Mouse (Mus musculus) gastrocnemius, postnatal 4 days (tissue): ENCODE data around the gene Scaf1. TPM values are rescaled to one million over a fixed set of nuclear protein-coding genes. Genes with fewer than 3 reads are reported as not detected.

ENCODE experiments used
- DNase-seq, 2 experiments: peaks; one replicate each; pipeline ENCODE4 v3.0.0; 2021 to 2022; ENCODE audit warnings: low spot score in 2 of 2, mixed read lengths in 2 of 2
- microRNA-seq: library from miRNA; unstranded; fragments of <30 nt; microRNA quantifications from one replicate; pipeline ENCODE4 v1.2.0, GENCODE M21; 2021
- total RNA-seq, 2 experiments: library from RNA; stranded (reverse); gene quantifications; 2 replicates each; pipeline ENCODE4 v1.2.3; 2021

Scaf1 gene
- total RNA-seq, 2 experiments from 2014 or later, result 74.1 to 76.0 TPM

DNA sequence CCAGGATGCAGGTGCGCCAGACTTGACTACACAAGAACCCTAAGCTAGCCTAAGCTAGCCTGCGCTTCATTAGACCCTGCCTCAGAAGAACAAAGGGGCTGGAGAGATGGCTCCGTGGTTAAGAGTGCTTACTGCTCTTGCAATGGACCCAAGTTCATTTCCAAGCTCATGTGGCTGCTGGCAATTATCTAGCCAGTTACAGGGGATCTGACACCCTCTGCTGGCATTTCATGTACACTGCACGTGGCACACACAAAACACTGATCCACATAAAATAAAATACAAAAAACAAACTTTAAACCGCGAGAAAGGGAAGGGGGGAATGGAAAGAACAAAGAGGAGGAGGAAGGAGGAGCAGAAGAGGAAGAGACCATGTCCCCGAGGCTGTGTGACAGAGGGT, 58.0 kb downstream of the Scaf1 start:
- peak in 1 of 2 experiments; percentile 26 for DNase-seq

DNA sequence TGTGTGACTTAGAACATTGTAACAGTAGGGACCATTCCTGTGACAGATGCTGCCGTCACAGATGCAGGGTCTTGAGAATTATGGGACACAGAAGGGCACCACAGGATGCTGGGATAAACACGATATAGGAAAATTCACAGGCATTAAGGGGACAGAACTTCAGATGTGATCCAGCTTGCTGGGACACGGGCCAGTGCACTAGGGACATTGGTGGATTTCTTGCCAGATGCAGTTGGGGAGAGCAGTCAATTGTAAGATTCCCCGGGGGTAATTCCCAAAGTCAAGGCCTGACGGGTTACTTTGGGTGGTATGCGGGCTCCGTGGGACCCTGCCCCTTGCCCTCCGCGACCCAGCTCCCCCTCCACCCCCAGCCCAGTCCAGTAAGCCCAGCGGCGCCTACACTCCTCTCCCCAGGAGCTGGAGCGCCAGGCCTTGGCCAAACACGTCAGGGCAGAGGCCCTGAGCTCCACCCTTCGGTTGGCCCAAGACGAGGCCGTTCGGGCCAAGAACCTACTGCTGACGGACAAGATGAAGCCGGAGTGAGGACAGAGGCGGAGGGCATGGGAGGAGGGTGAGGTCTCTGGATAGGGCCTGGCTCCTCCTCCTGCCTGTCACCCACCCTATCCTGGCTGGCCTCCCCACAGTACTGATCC, 58.9 kb downstream of the Scaf1 start:
- DNase-seq, result peak in 1 of 2 experiments; percentile 40

DNA sequence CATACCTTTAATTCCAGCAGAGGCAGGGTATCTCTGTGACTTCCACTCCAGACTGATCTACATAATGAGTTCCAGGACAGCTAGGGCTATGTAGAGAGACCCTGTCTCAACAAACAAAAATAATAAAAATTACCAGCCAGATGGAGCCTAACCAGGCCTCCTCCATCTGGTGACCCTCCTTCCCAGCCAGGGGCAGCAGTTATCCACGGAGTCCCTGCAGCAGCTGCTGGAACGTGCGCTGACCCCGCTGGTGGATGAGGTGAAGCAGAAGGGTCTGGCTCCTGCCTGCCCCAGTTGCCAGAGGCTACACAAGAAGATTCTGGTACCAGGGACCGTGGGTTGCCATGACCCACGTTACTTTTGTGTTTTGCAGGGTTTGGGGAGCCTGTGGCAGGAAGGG, 59.9 kb downstream of the Scaf1 start:
- peak in 1 of 2 experiments; percentile 9 for DNase-seq

- peak in 1 of 2 experiments; percentile 9 for DNase-seq
These were observed 60.5 kb downstream of the Scaf1 start for GRCm38 (mm10) chr7:44955628-44956027.

- peak in 1 of 2 experiments; percentile 8 for DNase-seq
These were observed 61.9 kb downstream of the Scaf1 start for GRCm38 (mm10) chr7:44954091-44954885.

- DNase-seq, result peak in 1 of 2 experiments; percentile 9
These were observed 62.6 kb downstream of the Scaf1 start for GRCm38 (mm10) chr7:44953561-44953960.

Small RNA genes within 50 kb of the gene (microRNA-seq; reads per million reads assigned to microRNA genes)
- gene Mir7054, result not detected

Other genes starting within 250 kb of the Scaf1 start
- gene Nup62, start 200.3 kb downstream of the Scaf1 start, total RNA-seq, result 10 to 100 TPM; 49.4 to 53.1 TPM
- gene Il4i1, start 200.0 kb downstream of the Scaf1 start, total RNA-seq, result 1 to 10 TPM; 1.6 to 1.8 TPM
- gene Atf5, start 199.7 kb downstream of the Scaf1 start, total RNA-seq, result 10 to 100 TPM; 55.6 to 62.2 TPM
- 100 to 1,000 TPM in 1 of 2 experiments, 10 to 100 TPM in 1; 92.4 to 103 TPM for gene Akt1s1, start 167.4 kb downstream of the Scaf1 start, total RNA-seq
- 10 to 100 TPM; 56.5 to 63.4 TPM for gene Tbc1d17, start 167.3 kb downstream of the Scaf1 start, total RNA-seq
- gene Pnkp, start 159.2 kb downstream of the Scaf1 start, total RNA-seq, result 10 to 100 TPM; 18.6 to 20.5 TPM
- 100 to 1,000 TPM; 332 to 346 TPM for gene Ptov1, start 146.6 kb downstream of the Scaf1 start, total RNA-seq
- gene Med25, start 123.7 kb downstream of the Scaf1 start, total RNA-seq, result 10 to 100 TPM; 63.8 to 67.6 TPM
- 10 to 100 TPM; 16.1 to 18.4 TPM for gene Fuz, start 120.3 kb downstream of the Scaf1 start, total RNA-seq
- gene Ap2a1, start 86.9 kb downstream of the Scaf1 start, total RNA-seq, result 10 to 100 TPM; 84.8 to 88.9 TPM
- not detected for gene Tsks, start 73.2 kb downstream of the Scaf1 start, total RNA-seq
- 10 to 100 TPM; 10.3 to 10.8 TPM for gene Cpt1c, start 41.5 kb downstream of the Scaf1 start, total RNA-seq
- gene Prmt1, start 29.8 kb downstream of the Scaf1 start, total RNA-seq, result 100 to 1,000 TPM; 318 to 331 TPM
- gene Irf3, start 18.7 kb downstream of the Scaf1 start, total RNA-seq, result 10 to 100 TPM; 46.0 to 50.4 TPM
- gene Bcl2l12, start 17.7 kb downstream of the Scaf1 start, total RNA-seq, result 10 to 100 TPM; 21.5 to 22.0 TPM
- gene Rras, start 1.6 kb upstream of the Scaf1 start, total RNA-seq, result 100 to 1,000 TPM; 119 to 123 TPM
- gene Prr12, start 36.5 kb upstream of the Scaf1 start, total RNA-seq, result 10 to 100 TPM; 63.9 to 65.2 TPM
- 10 to 100 TPM; 47.3 to 48.3 TPM for gene Nosip, start 46.1 kb upstream of the Scaf1 start, total RNA-seq
- 10 to 100 TPM; 11.7 to 12.3 TPM for gene Prrg2, start 46.3 kb upstream of the Scaf1 start, total RNA-seq
- 100 to 1,000 TPM; 172 to 192 TPM for gene Rcn3, start 75.9 kb upstream of the Scaf1 start, total RNA-seq
- 10 to 100 TPM; 84.6 to 87.3 TPM for gene Fcgrt, start 87.5 kb upstream of the Scaf1 start, total RNA-seq
- 1,000 to 10,000 TPM in 1 of 2 experiments, 100 to 1,000 TPM in 1; 985 to 1,047 TPM for gene Rps11, start 108.1 kb upstream of the Scaf1 start, total RNA-seq
- gene Rpl13a, start 112.4 kb upstream of the Scaf1 start, total RNA-seq, result 1,000 to 10,000 TPM; 1,483 to 1,628 TPM
- under 1 TPM in 1 of 2 experiments, not detected in 1; 0.34 TPM for gene Gm45713, start 119.9 kb upstream of the Scaf1 start, total RNA-seq
- 1 to 10 TPM; 2.4 to 5.1 TPM for gene Flt3l, start 120.1 kb upstream of the Scaf1 start, total RNA-seq
- gene Pih1d1, start 137.9 kb upstream of the Scaf1 start, total RNA-seq, result 10 to 100 TPM; 52.1 to 59.3 TPM
- gene Aldh16a1, start 138.2 kb upstream of the Scaf1 start, total RNA-seq, result 10 to 100 TPM; 34.8 to 51.6 TPM
- gene Slc17a7, start 147.6 kb upstream of the Scaf1 start, total RNA-seq, result 1 to 10 TPM; 2.6 to 3.0 TPM
- under 1 TPM; 0.34 to 0.42 TPM for gene Gfy, start 163.2 kb upstream of the Scaf1 start, total RNA-seq
- not detected for gene Pth2, start 164.6 kb upstream of the Scaf1 start, total RNA-seq
- 1 to 10 TPM; 3.2 to 4.9 TPM for gene Ccdc155, start 188.5 kb upstream of the Scaf1 start, total RNA-seq
- not detected for gene Dkkl1, start 195.8 kb upstream of the Scaf1 start, total RNA-seq
- gene Tead2, start 199.4 kb upstream of the Scaf1 start, total RNA-seq, result 10 to 100 TPM; 40.0 to 51.4 TPM
- 1 to 10 TPM; 3.7 to 4.8 TPM for gene Cd37, start 222.8 kb upstream of the Scaf1 start, total RNA-seq
- gene Slc6a16, start 224.7 kb upstream of the Scaf1 start, total RNA-seq, result not detected